Mouse (Mus musculus): ENCODE results near the gene Zcchc14. TPM values are rescaled to one million over a fixed set of nuclear protein-coding genes. Genes with fewer than 3 reads are reported as not detected.

Gene Zcchc14
- polyA plus RNA-seq, 1 experiment = 0.19 TPM

GRCm38 (mm10) chr8:121578676-121579451 lies 73.8 kb downstream of the Zcchc14 start, which contains the start of gene Fbxo31:
Gene Fbxo31 (minus strand): TSS chr8:121578806.
- TF ChIP-seq FLI1 (IDR thresholded peaks at IDR 0.05; ENCODE audit: low read length) = no peak

GRCm38 (mm10) chr8:121577751-121578675 lies 74.7 kb downstream of the Zcchc14 start:
- H3K27me3 ChIP-seq (replicated peaks) = no peaks in the 10 kb centered on the region
- H3K4me1 ChIP-seq = peaks cover 67% of the 10 kb centered on the region
- no peak for TF ChIP-seq GATA1 (IDR thresholded peaks at IDR 0.05; ENCODE audit: borderline replicate concordance, low read length)
- TF ChIP-seq FLI1 (IDR thresholded peaks at IDR 0.05; ENCODE audit: low read length) = no peak

More at GRCm38 (mm10) chr8:121578676-121579451, 73.8 kb downstream of the Zcchc14 start, which contains the start of gene Fbxo31:
- no peaks in the 10 kb centered on the region for H3K27me3 ChIP-seq (replicated peaks)
- no peaks in the 10 kb centered on the region for H3K9me3 ChIP-seq
- H3K4me3 ChIP-seq (replicated peaks) = peak within 1 kb of the TSS; percentile 96
- peaks cover 66% of the 10 kb centered on the region for H3K4me1 ChIP-seq
- H3K36me3 ChIP-seq (replicated peaks; ENCODE audit: low read length) = peaks cover 15% of the 10 kb centered on the region

GRCm38 (mm10) chr8:121575661-121576060 lies 77.0 kb downstream of the Zcchc14 start:
- no peaks in the 10 kb centered on the region for H3K9me3 ChIP-seq
- no peak overlapping the region for H3K4me3 ChIP-seq (replicated peaks)
- peaks cover 90% of the 10 kb centered on the region for H3K4me1 ChIP-seq
- H3K27me3 ChIP-seq (replicated peaks) = no peaks in the 10 kb centered on the region
- TF ChIP-seq FLI1 (IDR thresholded peaks at IDR 0.05; ENCODE audit: low read length) (no peak), GATA1 (IDR thresholded peaks at IDR 0.05; ENCODE audit: borderline replicate concordance, low read length) (no peak)
- peaks cover 31% of the 10 kb centered on the region for H3K36me3 ChIP-seq (replicated peaks; ENCODE audit: low read length)

More at GRCm38 (mm10) chr8:121577751-121578675, 74.7 kb downstream of the Zcchc14 start:
- Histone ChIP-seq H3K9me3 (no peaks in the 10 kb centered on the region), H3K4me3 (replicated peaks) (peak overlapping the region; percentile 96), H3K36me3 (replicated peaks; ENCODE audit: low read length) (peaks cover 17% of the 10 kb centered on the region)

- peaks cover 99% of the 10 kb centered on the region for H3K4me1 ChIP-seq
- no peaks in the 10 kb centered on the region for H3K9me3 ChIP-seq
- peaks cover 31% of the 10 kb centered on the region for H3K36me3 ChIP-seq (replicated peaks; ENCODE audit: low read length)
- TF ChIP-seq FLI1 (IDR thresholded peaks at IDR 0.05; ENCODE audit: low read length) (no peak), GATA1 (IDR thresholded peaks at IDR 0.05; ENCODE audit: borderline replicate concordance, low read length) (no peak)
- H3K4me3 ChIP-seq (replicated peaks) = peak overlapping the region; percentile 33
- no peaks in the 10 kb centered on the region for H3K27me3 ChIP-seq (replicated peaks)
Observed at GRCm38 (mm10) chr8:121573275-121573674, 79.4 kb downstream of the Zcchc14 start.

- Histone ChIP-seq H3K27me3 (replicated peaks) (no peaks in the 10 kb centered on the region), H3K9me3 (no peaks in the 10 kb centered on the region), H3K36me3 (replicated peaks; ENCODE audit: low read length) (peaks cover 37% of the 10 kb centered on the region), H3K4me3 (replicated peaks) (no peak overlapping the region), H3K4me1 (peaks cover 99% of the 10 kb centered on the region)
- TF ChIP-seq FLI1 (IDR thresholded peaks at IDR 0.05; ENCODE audit: low read length) = no peak
- no peak for TF ChIP-seq GATA1 (IDR thresholded peaks at IDR 0.05; ENCODE audit: borderline replicate concordance, low read length)
Observed at GRCm38 (mm10) chr8:121572121-121572520, 80.6 kb downstream of the Zcchc14 start.

GRCm38 (mm10) chr8:121570801-121571200 lies 81.9 kb downstream of the Zcchc14 start:
- Histone ChIP-seq H3K9me3 (no peaks in the 10 kb centered on the region), H3K4me1 (peaks cover 95% of the 10 kb centered on the region), H3K4me3 (replicated peaks) (peak overlapping the region; percentile 84), H3K27me3 (replicated peaks) (no peaks in the 10 kb centered on the region), H3K36me3 (replicated peaks; ENCODE audit: low read length) (peaks cover 44% of the 10 kb centered on the region)
- TF ChIP-seq FLI1 (IDR thresholded peaks at IDR 0.05; ENCODE audit: low read length) = no peak
- TF ChIP-seq GATA1 (IDR thresholded peaks at IDR 0.05; ENCODE audit: borderline replicate concordance, low read length) = no peak

GRCm38 (mm10) chr8:121570335-121570734 lies 82.4 kb downstream of the Zcchc14 start:
- Histone ChIP-seq H3K27me3 (replicated peaks) (no peaks in the 10 kb centered on the region), H3K4me1 (peaks cover 95% of the 10 kb centered on the region), H3K36me3 (replicated peaks; ENCODE audit: low read length) (peaks cover 46% of the 10 kb centered on the region), H3K4me3 (replicated peaks) (peak overlapping the region; percentile 84), H3K9me3 (no peaks in the 10 kb centered on the region)
- TF ChIP-seq FLI1 (IDR thresholded peaks at IDR 0.05; ENCODE audit: low read length) (no peak), GATA1 (IDR thresholded peaks at IDR 0.05; ENCODE audit: borderline replicate concordance, low read length) (no peak)

GRCm38 (mm10) chr8:121568321-121568720 lies 84.4 kb downstream of the Zcchc14 start:
- Histone ChIP-seq H3K36me3 (replicated peaks; ENCODE audit: low read length) (peaks cover 55% of the 10 kb centered on the region), H3K9me3 (no peaks in the 10 kb centered on the region), H3K27me3 (replicated peaks) (no peaks in the 10 kb centered on the region), H3K4me1 (peaks cover 78% of the 10 kb centered on the region), H3K4me3 (replicated peaks) (no peak overlapping the region)
- TF ChIP-seq FLI1 (IDR thresholded peaks at IDR 0.05; ENCODE audit: low read length) = no peak
- no peak for TF ChIP-seq GATA1 (IDR thresholded peaks at IDR 0.05; ENCODE audit: borderline replicate concordance, low read length)

- Histone ChIP-seq H3K4me1 (peaks cover 46% of the 10 kb centered on the region), H3K36me3 (replicated peaks; ENCODE audit: low read length) (peaks cover 79% of the 10 kb centered on the region), H3K27me3 (replicated peaks) (no peaks in the 10 kb centered on the region), H3K9me3 (no peaks in the 10 kb centered on the region), H3K4me3 (replicated peaks) (no peak overlapping the region)
- no peak for TF ChIP-seq GATA1 (IDR thresholded peaks at IDR 0.05; ENCODE audit: borderline replicate concordance, low read length)
Observed at GRCm38 (mm10) chr8:121563701-121564100, 89.0 kb downstream of the Zcchc14 start.

All from megakaryocyte, embryonic 14.5 days (primary cell).